In genomic region chr7:29354161-29354560, GRCm38 (mm10) we compare ENCODE assay signal across 12 mouse cellular contexts. TPM values are rescaled to one million over a fixed set of nuclear protein-coding genes. Genes with fewer than 3 reads are reported as not detected.
DNase-seq lines count a peak whose midpoint lies in the region; ATAC-seq and TF ChIP-seq lines count a peak whose summit lies in the region.
"Had no signal": no experiment of that assay in that cellular context is flagged by ENCODE, and none has a peak within 500 bp of the region (broad histone marks: within the 10 kb centered on the region; RNA-seq: fewer than 3 reads in every experiment).

No protein-coding gene starts in this region.

- TF ChIP-seq EP300 in stomach, postnatal 0 days (optimal IDR thresholded peaks at IDR 0.05) = no peak

- ATAC-seq in midbrain, embryonic 12.5 days (ENCODE audit: low FRiP score, low read depth) = no peak
- no peak for ATAC-seq in stomach, postnatal 0 days (ENCODE audit: low FRiP score, low TSS enrichment)
- ATAC-seq: midbrain, embryonic 15.5 days; Patski had no signal

- intact Hi-C loops in heart, postnatal 36 days (cut with DNase I) = no loop called here

- no peak overlapping the region for H3K4me3 ChIP-seq in midbrain, embryonic 12.5 days
- no peak overlapping the region for H3K4me3 ChIP-seq in midbrain, embryonic 10.5 days
- no peak overlapping the region for H3K4me3 ChIP-seq in stomach, postnatal 0 days (ENCODE audit: low read depth, low read length)
- H3K4me3 ChIP-seq: midbrain, embryonic 15.5 days had no signal

- H3K9ac ChIP-seq in midbrain, embryonic 12.5 days (replicated peaks) = 0 out of 2 replicates have a peak overlapping the region, but pooled peaks have one; percentile 11
- no peak overlapping the region for H3K9ac ChIP-seq in stomach, postnatal 0 days (ENCODE audit: low read length)
- H3K9ac ChIP-seq: midbrain, embryonic 15.5 days had no signal

- TF ChIP-seq CTCF in stomach, postnatal 0 days (IDR thresholded peaks at IDR 0.05; ENCODE audit: low read depth) = 0 out of 2 replicates have a peak, but pooled peaks have one; percentile 2

- no peaks in the 10 kb centered on the region for H3K27me3 ChIP-seq in midbrain, embryonic 12.5 days
- no peaks in the 10 kb centered on the region for H3K27me3 ChIP-seq in midbrain, embryonic 10.5 days (ENCODE audit: low read depth, poor library complexity, severe bottlenecking)
- H3K27me3 ChIP-seq in stomach, postnatal 0 days (ENCODE audit: control insufficient read depth, insufficient read depth, low read length) = no peaks in the 10 kb centered on the region
- H3K27me3 ChIP-seq: midbrain, embryonic 15.5 days; Patski had no signal

- no peaks in the 10 kb centered on the region for H3K4me1 ChIP-seq in midbrain, embryonic 12.5 days
- H3K4me1 ChIP-seq in midbrain, embryonic 10.5 days = no peaks in the 10 kb centered on the region
- no peaks in the 10 kb centered on the region for H3K4me1 ChIP-seq in stomach, postnatal 0 days (replicated peaks; ENCODE audit: control insufficient read depth, insufficient read depth)
- H3K4me1 ChIP-seq: midbrain, embryonic 15.5 days had no signal

- no peak overlapping the region for H3K4me2 ChIP-seq in midbrain, embryonic 12.5 days (replicated peaks)
- no peak overlapping the region for H3K4me2 ChIP-seq in stomach, postnatal 0 days (replicated peaks; ENCODE audit: low read depth)
- H3K4me2 ChIP-seq: midbrain, embryonic 15.5 days had no signal

- no peaks in the 10 kb centered on the region for H3K9me3 ChIP-seq in midbrain, embryonic 12.5 days
- 0 out of 2 replicates have a peak, but pooled peaks cover 3% of the 10 kb centered on the region for H3K9me3 ChIP-seq in midbrain, embryonic 10.5 days (replicated peaks)
- H3K9me3 ChIP-seq in stomach, postnatal 0 days (ENCODE audit: control insufficient read depth, low read length) = no peaks in the 10 kb centered on the region
- H3K9me3 ChIP-seq: midbrain, embryonic 15.5 days had no signal

- H3K36me3 ChIP-seq in midbrain, embryonic 12.5 days = peaks cover 18% of the 10 kb centered on the region
- H3K36me3 ChIP-seq in midbrain, embryonic 10.5 days = peaks cover 62% of the 10 kb centered on the region
- peaks cover 4% of the 10 kb centered on the region for H3K36me3 ChIP-seq in stomach, postnatal 0 days (ENCODE audit: control insufficient read depth, insufficient read depth, low read length)

- DNase-seq in cerebellum, adult 9-11 months = peak; percentile 38
- DNase-seq in cerebellum, adult 9-10 months = no peak
- DNase-seq in midbrain, embryonic 10.5 days (ENCODE audit: low spot score) = no peak
- peak; percentile 33 to 35 for DNase-seq in heart, postnatal 36 days
- DNase-seq in stomach, postnatal 0 days (ENCODE audit: low spot score) = no peak
- DNase-seq in retina, postnatal 1 day = no peak
- no peak for DNase-seq in urinary bladder, adult 18-20 months (ENCODE audit: low spot score in 2 of 2)
- DNase-seq: kidney, adult 2 months; liver had no signal

- WGBS in midbrain, embryonic 12.5 days = 86% methylated on average over 8 of the region's 8 CpGs
- 87% methylated on average over 8 of the region's 8 CpGs for WGBS in midbrain, embryonic 10.5 days
- WGBS in stomach, postnatal 0 days = 82% methylated on average over 8 of the region's 8 CpGs

- H3K27ac ChIP-seq in midbrain, embryonic 12.5 days (replicated peaks) = no peak overlapping the region
- H3K27ac ChIP-seq in midbrain, embryonic 10.5 days (replicated peaks) = no peak overlapping the region
- H3K27ac ChIP-seq in stomach, postnatal 0 days (replicated peaks) = no peak overlapping the region
- H3K27ac ChIP-seq: midbrain, embryonic 15.5 days had no signal

RNA-seq across cellular contexts. Expression of gene Dpf1, which starts 50.4 kb away (rescaled TPM):
- polyA plus RNA-seq in midbrain, embryonic 12.5 days (2016; fragmentation: Nextera tagmentation; extraction: Ambion mirVana) = 115 and 119 TPM in 2 replicates
- 38.8 and 55.4 TPM in 2 replicates for polyA plus RNA-seq in midbrain, embryonic 10.5 days (2016; fragmentation: Nextera tagmentation; extraction: Ambion mirVana)
- under 1 TPM; 0.44 to 0.51 TPM for total RNA-seq in heart, postnatal 36 days (2021)
- 1.9 TPM in 2 replicates for polyA plus RNA-seq in stomach, postnatal 0 days (2015; fragmentation: Nextera tagmentation; extraction: Ambion mirVana)

Comparison
In these comparisons a context has a peak if more than half of its experiments do, and no peak if none do; other contexts are left out.
1. DNase-seq: peak in cerebellum, adult 9-11 months (single experiment) and heart, postnatal 36 days (2 of 2); none in cerebellum, adult 9-10 months (single experiment), midbrain, embryonic 10.5 days (single experiment), stomach, postnatal 0 days (single experiment), retina, postnatal 1 day (single experiment) and urinary bladder, adult 18-20 months (0 of 2).
2. RNA of gene Dpf1, which starts 50.4 kb away (polyA plus RNA-seq): 115 to 119 TPM in midbrain, embryonic 12.5 days and 38.8 to 55.4 TPM in midbrain, embryonic 10.5 days; 1.9 TPM in stomach, postnatal 0 days; every median in the first group is over 10 times any median in the second.